Mouse (Mus musculus) heart, adult 8-10 months (tissue): ENCODE results near the gene Plpp1. TPM values are rescaled to one million over a fixed set of nuclear protein-coding genes. Genes with fewer than 3 reads are reported as not detected.
A peak's percentile ranks its signal among the peaks of the same experiment; 100 is the strongest.

ENCODE experiments used
- DNase-seq: peaks from one replicate; pipeline ENCODE4 v3.0.0; 2022; ENCODE audit warnings: low spot score
- total RNA-seq, 4 experiments: library from RNA; stranded (reverse); gene quantifications; 2 replicates each; pipeline ENCODE4 v1.2.4; 2022

Plpp1 gene
- 10 to 100 TPM; 36.4 to 44.4 (median 39.3) TPM for total RNA-seq

DNA sequence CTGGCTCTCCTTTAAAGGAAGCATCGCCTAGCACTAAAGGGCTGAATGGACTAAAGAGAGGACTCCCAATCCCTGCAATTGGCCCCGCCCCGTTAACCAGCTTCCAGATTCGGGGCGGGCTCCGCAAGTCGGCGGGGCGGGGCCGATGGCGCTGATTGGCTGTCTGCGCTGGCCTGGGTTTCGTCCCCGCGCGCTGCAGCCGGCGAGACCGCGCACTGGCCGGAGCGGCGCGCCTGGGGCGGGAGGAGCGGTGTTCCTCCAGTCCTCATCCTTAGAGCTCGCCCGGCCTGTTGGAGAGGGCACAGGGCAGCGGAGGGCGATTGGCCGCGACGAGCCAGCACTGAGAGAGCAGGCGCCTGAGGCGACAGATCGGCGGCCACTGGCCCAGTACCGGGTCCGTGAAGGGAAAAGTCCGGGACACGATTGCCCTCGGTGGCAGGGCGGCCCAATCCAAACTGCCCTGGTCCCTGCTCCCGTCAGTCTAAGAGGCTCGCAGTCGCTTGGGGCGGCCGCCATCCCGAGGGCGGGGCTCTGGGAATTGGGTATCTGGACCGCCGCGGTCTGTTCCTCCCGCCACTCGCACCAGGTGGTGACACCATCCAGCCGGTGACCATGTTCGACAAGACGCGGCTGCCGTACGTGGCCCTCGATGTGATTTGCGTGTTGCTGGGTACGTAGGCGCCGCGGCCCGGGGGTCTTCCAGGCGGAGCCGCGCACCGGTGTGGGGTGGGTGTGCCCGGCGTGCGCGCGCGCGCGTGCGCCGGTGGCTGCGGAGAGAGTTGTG is at the start of gene Plpp1:
TSS of gene Plpp1 (plus strand) at position 196 of the 784 bp plus-strand sequence.
- DNase-seq: peak; percentile 96

DNA sequence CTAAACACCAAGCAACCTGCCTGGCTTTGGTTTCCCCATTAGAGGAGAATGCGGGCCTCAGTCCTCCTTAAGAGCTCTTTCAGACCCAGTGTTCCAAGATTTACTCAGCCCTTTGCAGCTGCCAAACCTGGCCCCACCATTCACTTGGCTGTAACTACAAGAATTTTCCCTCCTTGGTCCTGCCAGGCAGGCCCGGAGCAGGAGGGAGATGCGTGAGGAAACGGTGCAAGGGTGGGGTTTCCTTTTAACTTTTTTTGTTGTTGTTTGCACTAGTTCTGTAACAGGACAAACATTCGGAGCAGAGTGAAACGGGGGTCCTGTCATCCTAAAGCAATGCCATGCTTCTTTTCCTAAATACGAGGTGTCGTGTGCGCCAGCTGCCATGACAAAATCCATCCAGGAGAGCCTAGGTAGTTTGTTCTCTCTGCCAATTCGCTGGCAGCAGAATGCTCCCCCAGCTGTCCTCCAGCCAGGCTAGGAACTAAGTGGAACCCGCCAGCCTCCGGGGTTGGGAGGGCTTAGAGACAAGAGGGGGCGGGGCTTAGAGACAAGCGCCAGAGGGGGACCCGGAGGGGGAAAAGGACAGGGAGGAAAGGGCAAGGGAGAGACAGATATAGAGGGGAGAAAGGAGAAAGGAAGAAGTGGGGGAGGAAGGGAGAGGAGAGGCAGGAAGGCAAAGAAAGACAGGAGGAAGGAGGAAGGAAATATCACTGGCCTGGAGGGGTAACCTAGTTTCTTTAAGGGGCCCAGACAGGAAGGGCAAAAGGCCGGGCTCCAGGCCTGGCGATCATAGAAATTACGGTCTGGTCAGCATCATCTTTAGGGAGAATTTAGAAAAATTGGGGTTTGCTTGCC is 48.9 kb upstream of the Plpp1 start:
- peak; percentile 81 for DNase-seq

DNA sequence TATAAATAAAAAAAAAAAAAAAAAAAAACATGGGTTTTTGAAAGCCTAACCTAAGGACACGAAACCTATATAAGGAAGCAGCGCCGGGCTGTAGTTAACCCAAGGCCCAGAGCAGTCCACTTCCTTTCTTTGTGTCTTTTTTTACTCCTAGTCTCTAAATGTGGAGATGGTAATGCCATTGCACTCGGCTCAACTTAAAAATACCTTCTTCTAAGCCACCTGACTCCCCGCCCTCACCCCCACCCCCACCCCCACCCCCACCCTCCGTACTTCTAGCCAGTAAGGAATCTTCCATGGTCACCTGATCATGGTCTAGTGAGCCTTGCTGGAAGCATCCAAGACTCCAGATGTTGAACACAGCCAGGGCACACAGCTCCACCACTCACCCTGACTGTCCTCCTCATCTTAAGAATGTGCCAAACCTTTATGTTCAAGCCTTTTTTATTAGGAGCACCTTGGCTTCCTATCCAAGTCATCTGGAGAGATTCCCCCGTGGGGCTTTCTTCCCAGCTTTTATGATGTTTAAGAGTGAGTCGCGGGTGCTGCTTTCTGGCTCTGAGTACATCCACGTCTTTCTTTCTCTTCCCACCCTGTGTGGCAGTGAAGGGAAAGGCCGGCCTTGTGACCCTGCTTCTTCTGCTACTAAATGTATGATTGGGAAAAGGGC is 48.1 kb upstream of the Plpp1 start:
- no peak for DNase-seq

DNA sequence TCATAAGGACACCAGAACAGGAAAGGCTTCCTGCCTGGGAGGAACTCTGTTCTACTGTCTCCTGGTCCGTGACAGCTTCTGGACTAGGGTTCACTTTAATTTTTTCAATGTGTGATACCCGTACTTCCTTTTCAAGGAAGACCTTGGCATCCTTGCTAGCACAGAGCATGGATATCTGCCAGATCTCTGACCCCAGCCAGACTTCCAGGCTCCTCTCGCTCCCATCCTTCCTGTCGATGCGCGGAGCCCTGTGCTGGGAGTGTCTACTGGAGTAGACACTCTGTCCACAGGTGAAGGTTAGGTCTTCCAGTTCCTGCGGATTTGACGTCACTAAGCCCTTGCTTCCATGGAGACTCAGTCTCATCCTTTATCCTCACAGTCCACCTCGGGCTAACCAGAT is 47.1 kb upstream of the Plpp1 start:
- DNase-seq: no peak

DNA sequence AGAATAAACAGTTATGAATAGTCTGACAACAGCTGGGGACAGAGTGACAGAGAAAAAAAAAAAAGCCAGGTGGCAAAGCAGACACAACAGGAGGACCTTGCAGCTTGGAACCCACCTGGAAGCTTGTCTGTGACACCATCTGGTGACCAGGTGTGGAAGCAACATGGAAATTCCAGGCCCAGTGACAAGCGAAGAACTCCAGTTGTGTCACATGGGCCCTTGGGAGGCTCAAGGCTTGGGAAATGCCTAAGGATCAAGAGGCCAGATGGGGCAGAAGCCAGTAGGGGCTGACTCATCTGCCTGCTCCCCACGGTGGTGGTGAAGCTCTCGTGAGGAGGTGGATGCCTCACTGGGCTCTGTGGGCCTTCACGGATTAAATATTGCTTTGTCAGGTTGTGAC is 45.7 kb upstream of the Plpp1 start:
- DNase-seq: no peak

DNA sequence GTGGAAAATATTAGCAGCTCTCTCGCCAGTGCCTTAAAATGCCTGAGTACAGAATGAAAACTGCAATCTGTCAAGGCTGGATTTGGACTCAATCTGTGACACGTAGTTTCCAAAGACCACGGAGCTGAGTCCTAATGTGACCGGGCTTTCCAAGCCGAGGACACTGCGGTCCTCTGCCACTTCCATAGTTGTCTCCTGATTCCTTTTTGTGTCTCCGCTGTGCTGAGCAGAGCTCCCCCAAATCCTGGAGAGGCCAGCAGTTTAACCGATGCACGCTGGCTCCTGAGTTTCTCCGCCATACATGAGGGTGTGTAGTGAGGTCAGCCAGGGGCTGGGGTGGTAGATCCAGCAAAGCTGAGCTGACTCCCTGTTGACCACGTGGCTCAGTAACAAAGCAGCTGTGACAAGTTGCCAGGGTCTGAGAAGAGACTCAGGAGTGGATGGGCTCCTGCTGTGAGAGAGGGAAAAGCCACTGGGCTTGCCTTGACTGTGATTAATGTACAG is 45.0 kb upstream of the Plpp1 start:
- DNase-seq: peak; percentile 66

DNA sequence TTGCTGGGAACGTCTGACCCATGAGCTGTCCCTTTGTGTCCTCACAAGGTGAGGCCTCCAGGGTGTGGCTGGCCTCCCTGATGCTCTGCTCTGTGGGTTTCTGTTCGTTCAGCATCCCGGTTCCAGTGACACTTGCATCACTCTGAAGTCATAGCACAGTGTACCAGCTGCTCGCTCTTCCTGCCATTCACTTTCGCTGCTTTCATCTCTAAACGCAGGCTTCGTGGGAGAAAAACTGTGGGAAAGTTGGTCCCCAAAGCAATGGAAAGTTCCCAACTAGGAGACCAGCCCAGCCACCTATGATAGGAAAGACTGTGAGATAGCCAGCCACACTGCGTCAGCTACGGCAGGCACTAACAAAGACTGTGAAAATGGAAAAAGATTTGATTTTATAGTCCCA is 43.2 kb upstream of the Plpp1 start:
- DNase-seq: no peak

DNA sequence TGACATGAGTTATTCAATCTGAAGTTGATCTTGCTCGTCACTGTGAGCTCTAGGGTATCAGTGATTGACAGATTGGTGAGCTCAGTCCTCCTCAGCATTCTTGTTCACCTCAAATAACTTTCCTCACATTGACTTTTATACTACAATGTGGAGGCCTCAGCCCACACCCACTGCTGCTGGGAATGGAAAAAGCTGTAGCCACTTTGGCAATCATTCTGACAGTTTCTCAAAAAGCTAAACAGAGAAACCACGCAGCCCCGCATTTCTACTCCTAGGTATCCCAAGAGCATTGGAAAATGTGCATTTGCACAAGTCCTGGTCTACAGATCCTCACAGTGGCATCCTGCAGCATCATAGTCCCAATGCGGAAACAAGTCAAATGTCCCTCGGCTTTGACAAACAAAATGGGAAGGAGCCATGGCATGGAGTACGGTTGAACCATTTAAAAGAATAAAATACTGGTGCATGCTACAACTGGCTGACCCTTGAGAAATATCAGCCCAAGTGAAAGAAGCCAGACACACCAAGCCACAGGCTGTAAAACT is 42.0 kb upstream of the Plpp1 start:
- no peak for DNase-seq

DNA sequence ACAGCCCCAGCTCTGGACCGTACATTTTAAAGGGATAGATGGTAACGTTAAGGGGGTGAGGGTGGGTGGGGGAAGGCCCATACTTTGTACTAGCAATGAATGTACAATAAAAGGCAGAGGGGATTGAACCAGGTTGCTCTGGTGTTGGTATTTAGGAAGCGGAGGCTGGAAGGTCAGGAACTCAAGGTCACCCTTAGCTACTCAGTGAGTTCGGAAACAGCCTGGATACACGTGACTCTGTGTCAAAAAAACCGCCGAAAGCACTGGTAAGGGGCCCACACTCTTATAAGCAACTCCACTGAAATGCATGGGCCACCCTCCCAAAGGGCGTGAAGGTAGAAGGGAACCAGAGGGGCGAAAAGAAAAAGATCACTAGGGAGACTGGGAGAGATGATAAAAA is 41.2 kb upstream of the Plpp1 start:
- no peak for DNase-seq

DNA sequence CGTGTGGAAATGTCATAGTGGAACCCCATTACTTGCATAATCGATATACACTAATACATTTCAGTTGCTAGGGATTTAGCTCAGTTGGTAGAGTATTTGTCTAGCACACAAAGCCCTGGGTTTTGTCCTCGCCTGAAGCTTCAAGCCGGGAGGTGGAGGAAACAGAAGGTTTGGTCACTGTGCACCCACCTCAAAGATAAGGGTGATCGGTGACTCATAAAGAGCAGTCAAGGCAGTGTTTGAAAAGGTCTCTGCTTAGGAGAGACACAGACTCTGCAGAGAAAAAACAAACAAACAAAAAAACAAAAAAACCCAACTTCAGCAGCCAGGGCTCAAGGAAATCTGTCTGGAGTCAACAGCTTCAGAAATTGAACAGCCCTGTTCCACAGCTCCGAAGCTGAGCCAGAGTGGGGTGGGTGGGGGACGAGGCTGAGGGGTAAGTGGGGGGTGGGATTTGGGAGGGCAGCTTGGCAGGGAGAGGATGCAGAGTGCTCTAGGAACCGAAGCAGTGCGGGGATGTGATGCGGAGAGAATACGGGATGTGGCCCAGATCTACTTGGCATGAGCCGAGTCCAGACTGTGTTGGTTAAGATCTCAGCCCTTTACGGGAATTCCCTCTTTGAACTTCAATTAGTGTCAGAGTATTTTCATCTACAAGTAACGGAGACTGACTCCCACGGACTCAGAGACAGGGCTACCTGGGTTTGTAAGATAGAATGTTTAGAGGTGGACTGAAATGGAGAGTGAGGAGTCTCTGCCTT is 40.6 kb upstream of the Plpp1 start:
- DNase-seq: no peak

DNA sequence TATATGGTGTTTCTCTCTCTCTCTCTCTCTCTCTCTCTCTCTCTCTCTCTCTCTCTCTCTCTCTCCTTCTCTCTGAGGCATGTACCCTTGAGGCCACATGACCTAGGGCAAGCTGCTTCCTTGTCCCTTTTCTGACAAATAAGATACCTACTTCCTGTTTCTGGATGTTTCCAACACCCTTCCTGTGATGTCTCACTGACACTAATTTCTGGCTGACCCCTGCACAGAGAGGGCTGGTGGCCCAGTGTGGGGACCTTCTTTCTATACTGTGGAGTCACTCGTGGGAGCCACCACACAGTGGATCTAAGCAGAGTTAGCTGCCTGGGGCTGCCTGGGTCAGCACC is 40.1 kb upstream of the Plpp1 start:
- DNase-seq: no peak

DNA sequence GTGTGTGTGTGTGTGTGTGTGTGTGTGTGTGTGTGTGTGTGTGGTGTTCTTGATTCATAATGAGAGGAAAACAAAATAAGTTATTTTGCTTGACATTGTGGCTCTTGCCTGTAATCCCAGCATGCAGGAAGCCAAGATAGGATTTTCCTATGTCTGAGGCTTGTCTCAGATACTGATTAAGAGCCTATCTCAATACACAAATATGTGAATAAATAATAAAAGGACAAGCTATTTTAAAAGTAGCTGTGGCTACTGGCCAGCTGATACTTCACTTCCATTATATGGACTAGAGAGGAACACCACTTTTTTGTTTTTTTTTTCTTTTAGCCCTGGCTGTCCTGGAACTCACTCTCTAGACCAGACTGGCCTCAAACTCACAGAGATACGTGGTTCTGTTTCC is 38.8 kb upstream of the Plpp1 start:
- no peak for DNase-seq

DNA sequence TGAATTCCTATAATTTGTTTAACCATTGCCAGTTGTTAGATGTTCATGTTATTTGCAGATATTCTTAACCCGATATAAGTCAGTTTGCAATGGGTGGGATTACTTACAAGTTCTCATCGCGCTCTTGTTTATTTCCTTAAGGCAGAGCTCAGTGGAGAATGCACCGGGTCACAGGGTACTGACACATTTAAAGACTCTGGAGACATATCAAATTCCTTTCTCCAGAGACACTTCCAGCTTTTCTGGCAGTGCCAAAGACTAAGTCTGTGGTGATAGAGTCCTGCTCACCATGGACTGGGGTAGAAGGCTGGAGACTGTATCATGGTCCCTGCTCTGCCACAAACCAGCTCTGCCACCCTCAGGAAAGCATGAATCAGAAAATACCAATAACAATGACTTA is 38.0 kb upstream of the Plpp1 start:
- no peak for DNase-seq

DNA sequence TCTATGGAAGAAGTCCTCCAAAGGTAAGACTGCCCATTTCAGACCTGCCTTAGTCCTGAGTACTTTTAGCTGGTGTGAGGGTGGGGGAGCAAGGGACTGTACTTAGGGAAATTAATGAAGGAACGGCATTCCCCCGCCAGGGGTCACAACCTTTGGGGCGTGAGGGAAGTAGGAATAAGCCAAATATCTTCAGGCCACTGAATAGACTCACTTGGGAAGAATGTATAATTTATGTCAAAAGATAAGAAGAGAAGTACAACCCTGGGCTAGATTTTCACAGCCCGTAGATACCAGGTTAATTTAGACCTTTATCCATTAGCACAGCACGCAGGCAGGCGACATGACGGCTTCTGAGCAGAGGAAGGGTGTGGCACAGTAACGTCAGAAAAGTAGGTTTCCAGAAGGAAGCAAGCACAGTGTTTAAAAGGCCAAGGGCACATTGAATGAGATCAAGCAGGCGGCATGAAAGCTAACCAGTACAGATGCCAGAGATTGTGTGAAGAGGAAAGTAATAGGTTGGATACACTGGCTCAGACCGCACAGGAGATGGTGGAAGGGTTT is 37.0 kb upstream of the Plpp1 start:
- no peak for DNase-seq

DNA sequence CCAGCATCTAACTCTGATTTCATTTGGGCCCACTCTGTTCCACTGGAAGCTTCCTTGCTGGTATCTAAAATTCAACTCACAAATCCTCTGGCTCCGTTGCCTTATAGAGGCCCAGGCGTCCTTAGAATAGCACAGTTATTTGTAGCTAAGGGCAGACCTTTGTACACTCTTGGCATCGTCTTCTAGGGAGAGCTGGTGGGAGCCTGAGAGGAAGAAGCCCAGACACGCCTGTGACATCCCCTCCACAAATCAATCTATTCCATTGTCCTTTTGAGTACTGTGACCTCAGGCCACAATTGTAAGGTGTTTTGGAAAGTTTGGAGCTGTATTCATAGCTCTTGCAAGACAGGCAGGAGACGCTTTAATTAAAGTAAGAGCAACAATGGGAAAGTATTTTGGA is 36.0 kb upstream of the Plpp1 start:
- DNase-seq: peak; percentile 80

DNA sequence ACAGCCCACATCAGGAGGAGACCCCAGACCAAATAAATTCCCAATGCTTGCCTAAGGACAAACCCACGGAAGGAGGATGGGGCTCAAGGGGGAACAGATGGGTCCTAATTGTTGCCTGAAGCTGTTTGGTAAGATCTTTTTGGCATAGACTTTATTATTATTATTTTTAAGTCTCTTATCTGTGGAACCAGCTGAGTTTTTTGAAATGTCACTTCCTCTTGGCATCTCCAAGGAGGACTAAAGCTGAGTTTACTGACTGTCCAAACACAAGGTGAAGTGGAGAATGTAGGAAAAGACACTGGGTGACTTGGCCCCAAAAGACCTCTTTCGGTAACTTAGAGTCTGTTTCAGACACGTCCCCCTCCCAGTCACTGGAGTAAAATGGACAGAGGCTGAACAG is 34.9 kb upstream of the Plpp1 start:
- no peak for DNase-seq

DNA sequence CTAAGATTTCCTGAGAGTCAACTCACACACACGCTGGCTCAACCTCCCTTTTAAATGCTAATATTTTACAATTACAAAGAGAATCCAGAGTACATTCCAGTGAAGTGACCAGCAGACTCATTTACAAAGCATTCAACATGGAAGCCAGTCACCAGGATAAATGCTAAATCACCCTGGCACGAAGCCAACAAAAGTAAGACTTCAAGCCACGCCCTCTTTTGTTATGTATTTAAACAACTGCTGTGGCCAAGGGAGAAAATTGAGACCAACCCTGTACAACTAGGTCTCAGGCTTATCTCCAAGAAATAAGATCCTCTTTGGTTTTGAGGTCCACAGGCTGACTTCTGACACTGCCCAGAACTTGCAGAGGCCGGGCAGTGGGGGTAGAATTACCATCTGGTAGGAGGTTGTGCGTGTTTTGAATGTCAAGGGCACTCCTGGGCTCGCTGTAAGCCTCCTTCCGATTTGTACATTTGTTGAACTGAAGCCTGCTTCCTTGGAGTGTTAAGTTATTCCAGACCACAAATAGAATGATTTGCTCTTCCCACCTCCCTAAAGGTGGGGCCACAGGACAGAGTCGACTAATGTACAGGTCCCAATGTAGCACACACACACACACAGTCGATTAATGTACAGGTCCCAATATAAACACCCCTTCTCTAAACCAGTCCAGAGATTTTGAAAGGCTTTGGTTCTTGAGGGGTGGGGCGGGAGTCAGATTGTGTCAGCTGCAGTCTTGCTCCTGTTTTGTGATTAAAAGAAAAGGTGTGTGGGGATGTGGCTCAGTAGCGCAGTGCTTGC is 29.9 kb upstream of the Plpp1 start:
- DNase-seq: no peak

DNA sequence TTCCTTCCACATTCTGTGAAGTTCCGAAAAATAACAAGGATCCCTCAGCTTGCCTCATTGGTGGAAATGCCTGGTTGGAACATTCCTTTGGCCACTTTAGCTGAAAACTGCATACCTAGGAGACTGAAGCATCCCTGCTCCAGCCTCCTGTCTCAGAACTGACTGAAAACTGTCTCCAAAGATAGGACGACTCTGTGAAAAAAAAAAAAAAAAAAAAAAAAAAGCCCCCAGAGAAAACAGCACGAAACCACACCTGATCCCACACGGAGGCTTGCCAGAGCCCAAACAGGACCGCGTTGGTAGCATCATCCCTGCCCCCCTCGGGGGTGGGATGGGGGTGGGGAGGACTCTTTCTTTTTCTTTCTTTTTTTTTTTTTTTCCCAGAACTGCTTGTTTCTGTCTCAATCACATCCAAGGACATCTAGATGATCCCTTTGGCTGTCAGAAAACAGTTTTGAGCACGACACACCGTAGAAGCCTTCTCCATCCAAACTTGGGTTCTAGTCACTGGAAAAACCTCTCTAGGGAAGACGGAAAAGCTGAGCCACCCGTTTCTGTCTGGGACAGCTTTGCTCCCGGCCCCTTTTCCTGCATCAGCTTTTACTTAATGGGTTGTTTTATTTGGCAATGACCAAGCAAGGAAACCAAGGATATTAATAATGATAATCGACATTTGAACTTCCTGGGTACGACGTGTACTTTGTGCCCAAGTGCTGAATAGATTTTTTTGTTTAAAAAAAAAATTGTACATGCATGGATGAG is 29.0 kb upstream of the Plpp1 start:
- DNase-seq: peak; percentile 79

DNA sequence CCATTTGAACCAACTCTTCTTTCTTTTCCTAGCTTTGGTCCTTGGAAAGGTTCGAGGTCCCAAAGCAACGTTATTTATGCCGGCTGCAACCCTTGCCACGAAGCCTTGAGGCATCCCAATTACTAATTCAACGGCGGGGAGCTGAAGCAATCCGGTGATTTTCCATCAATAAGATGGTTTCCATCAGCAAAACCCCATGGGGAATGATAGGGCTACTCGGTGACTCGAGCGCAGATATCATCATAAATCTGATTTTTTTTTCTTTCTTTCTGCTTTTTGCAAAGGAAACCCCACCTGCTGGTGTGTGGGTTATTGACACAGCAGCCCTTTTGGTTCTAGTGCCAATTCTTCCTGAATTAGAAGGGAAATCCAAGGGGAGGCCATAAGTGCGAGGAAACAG is 28.3 kb upstream of the Plpp1 start:
- no peak for DNase-seq
